Mouse (Mus musculus): ENCODE results near the gene Uqcrh. TPM values are rescaled to one million over a fixed set of nuclear protein-coding genes. Genes with fewer than 3 reads are reported as not detected.

The Uqcrh gene
- total and polyA plus RNA-seq, 2 experiments from 2014 or later: 247 to 429 TPM

DNA sequence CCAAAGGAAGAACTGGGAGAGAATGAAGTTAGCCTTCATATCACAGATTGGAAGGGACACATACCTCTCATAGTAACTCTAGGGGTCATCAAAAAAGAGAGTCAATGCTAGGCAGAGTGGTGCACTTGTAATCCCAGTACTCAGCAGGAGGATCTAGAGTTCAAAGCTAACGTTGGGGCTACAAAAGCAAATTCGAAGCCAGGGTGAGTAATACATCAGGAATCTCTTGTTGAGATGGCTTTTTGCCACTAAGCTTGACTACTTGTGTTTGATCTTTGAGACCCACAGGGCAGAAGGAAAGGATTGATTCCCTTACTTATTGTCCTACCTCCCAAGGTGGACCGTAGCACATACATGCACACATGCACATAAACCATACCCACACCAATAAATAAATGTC lies 25.7 kb downstream of the Uqcrh start:
- Histone ChIP-seq H3K27ac (ENCODE audit: low read depth, low read length) (no peak overlapping the region), H3K9me3 (ENCODE audit: low read length) (no peaks in the 10 kb centered on the region), H3K4me3 (ENCODE audit: low read depth, low read length) (no peak overlapping the region), H3K9ac (replicated peaks; ENCODE audit: low read length, poor library complexity, severe bottlenecking) (no peak overlapping the region), H3K4me2 (ENCODE audit: low read depth, low read length, poor library complexity, severe bottlenecking) (no peak overlapping the region), H3K36me3 (ENCODE audit: insufficient read depth, low read length) (no peaks in the 10 kb centered on the region), H3K27me3 (ENCODE audit: insufficient read depth, low read length) (no peaks in the 10 kb centered on the region), H3K4me1 (ENCODE audit: insufficient read depth, low read length) (no peaks in the 10 kb centered on the region)
- ATAC-seq (ENCODE audit: low FRiP score) (no peak), DNase-seq (ENCODE audit: low spot score) (no peak)
- WGBS: 89% methylated on average over 3 of the region's 3 CpGs
- no peak for TF ChIP-seq CTCF (IDR thresholded peaks at IDR 0.05)

DNA sequence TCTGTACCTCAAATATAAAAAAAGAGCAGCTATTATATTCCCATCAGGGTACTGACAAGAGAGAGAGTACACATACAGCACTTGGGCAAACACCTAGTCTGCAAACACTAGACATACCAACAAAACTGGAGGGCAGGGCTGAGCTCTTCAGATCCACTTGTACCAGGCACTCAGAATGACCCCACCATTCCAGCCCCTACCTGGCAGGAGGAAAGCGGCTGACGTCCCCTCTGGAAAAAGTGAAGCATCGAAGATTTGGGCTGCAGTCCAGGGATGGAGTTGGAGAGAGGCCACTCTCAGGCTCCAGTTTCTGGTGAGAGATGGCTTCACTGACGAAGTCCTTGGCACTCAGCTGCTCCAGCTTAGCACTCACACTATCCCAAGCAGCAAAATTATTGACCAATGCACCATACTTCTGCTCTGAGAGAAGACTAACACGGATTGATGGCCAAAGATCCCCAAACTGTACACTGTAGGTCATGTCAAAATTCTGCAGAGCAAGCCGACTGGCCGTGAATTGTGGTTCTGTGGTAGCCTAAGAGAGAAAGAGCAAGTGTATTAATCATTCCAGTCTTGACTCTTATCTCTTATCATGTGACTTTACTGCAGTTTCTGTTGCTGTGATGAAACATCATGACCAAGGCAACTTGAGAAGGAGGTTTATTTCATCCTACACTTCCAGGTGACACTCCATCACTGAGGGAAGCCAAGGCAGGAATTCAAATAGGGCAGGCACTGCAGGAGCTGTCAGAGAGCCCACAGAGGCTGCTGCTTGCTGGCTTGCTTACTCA lies 26.5 kb downstream of the Uqcrh start:
- H3K4me2 ChIP-seq (ENCODE audit: low read depth, low read length, poor library complexity, severe bottlenecking): no peak overlapping the region
- WGBS: 78% methylated on average over 7 of the region's 7 CpGs
- no peak for TF ChIP-seq CTCF (IDR thresholded peaks at IDR 0.05)
- H3K27me3 ChIP-seq (ENCODE audit: insufficient read depth, low read length): no peaks in the 10 kb centered on the region
- no peaks in the 10 kb centered on the region for H3K36me3 ChIP-seq (ENCODE audit: insufficient read depth, low read length)
- H3K4me1 ChIP-seq (ENCODE audit: insufficient read depth, low read length): no peaks in the 10 kb centered on the region
- ATAC-seq (ENCODE audit: low FRiP score) (no peak), DNase-seq (ENCODE audit: low spot score) (no peak)
- H3K4me3 ChIP-seq (ENCODE audit: low read depth, low read length): no peak overlapping the region
- no peak overlapping the region for H3K27ac ChIP-seq (ENCODE audit: low read depth, low read length)
- H3K9me3 ChIP-seq (ENCODE audit: low read length): no peaks in the 10 kb centered on the region
- no peak overlapping the region for H3K9ac ChIP-seq (replicated peaks; ENCODE audit: low read length, poor library complexity, severe bottlenecking)

DNA sequence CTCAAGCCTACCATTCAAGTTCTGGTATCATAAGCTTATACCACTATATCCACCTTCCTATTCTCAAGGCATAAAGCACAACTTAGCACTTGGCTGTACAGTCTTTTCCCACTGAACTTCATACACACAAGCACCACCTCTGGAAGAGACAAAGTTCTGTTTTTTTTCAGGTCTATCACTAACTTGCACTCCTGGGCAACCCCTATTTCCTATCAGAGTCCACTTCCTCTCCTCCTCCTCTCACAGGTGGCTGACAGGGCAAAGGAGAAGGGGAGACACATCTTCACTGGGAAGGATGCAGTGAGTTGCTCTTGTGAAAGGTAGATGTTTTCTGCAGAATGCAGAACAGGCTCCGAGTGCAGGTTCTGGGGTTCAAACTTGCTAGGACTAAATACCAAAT lies 27.2 kb downstream of the Uqcrh start:
- Histone ChIP-seq H3K4me2 (ENCODE audit: low read depth, low read length, poor library complexity, severe bottlenecking) (no peak overlapping the region), H3K9me3 (ENCODE audit: low read length) (no peaks in the 10 kb centered on the region), H3K9ac (replicated peaks; ENCODE audit: low read length, poor library complexity, severe bottlenecking) (no peak overlapping the region), H3K36me3 (ENCODE audit: insufficient read depth, low read length) (no peaks in the 10 kb centered on the region), H3K4me3 (ENCODE audit: low read depth, low read length) (no peak overlapping the region), H3K27ac (ENCODE audit: low read depth, low read length) (no peak overlapping the region), H3K4me1 (ENCODE audit: insufficient read depth, low read length) (no peaks in the 10 kb centered on the region), H3K27me3 (ENCODE audit: insufficient read depth, low read length) (no peaks in the 10 kb centered on the region)
- ATAC-seq (ENCODE audit: low FRiP score): no peak
- 92% methylated on average over 1 of the region's 1 CpGs for WGBS
- no peak for TF ChIP-seq CTCF (IDR thresholded peaks at IDR 0.05)
- DNase-seq (ENCODE audit: low spot score): no peak

DNA sequence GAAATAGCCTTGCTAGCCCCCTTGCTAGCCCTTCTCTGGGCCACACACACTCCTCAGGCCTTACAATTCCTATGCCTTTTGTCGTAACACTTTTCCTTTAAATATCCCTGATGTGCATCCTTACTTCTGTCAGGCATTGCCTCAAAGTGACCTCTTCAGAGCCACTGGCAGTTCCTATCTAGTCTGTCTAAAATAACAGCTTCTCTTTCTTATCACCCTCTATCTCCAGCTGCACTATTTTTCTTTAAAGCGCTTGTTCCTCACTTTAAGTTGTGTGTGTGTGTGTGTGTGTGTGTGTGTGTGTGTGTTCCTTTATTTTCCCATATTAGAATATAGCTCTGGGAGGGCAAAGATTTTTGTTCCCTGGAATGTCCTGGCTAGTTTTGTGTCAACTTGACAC lies 28.3 kb downstream of the Uqcrh start:
- H3K27me3 ChIP-seq (ENCODE audit: insufficient read depth, low read length): no peaks in the 10 kb centered on the region
- H3K36me3 ChIP-seq (ENCODE audit: insufficient read depth, low read length): no peaks in the 10 kb centered on the region
- no peak overlapping the region for H3K9ac ChIP-seq (replicated peaks; ENCODE audit: low read length, poor library complexity, severe bottlenecking)
- H3K4me1 ChIP-seq (ENCODE audit: insufficient read depth, low read length): no peaks in the 10 kb centered on the region
- H3K4me2 ChIP-seq (ENCODE audit: low read depth, low read length, poor library complexity, severe bottlenecking): no peak overlapping the region
- WGBS: 90% methylated on average over 2 of the region's 2 CpGs
- H3K9me3 ChIP-seq (ENCODE audit: low read length): no peaks in the 10 kb centered on the region
- H3K27ac ChIP-seq (ENCODE audit: low read depth, low read length): no peak overlapping the region
- no peak for TF ChIP-seq CTCF (IDR thresholded peaks at IDR 0.05)
- no peak overlapping the region for H3K4me3 ChIP-seq (ENCODE audit: low read depth, low read length)
- DNase-seq (ENCODE audit: low spot score) (no peak), ATAC-seq (ENCODE audit: low FRiP score) (no peak)

DNA sequence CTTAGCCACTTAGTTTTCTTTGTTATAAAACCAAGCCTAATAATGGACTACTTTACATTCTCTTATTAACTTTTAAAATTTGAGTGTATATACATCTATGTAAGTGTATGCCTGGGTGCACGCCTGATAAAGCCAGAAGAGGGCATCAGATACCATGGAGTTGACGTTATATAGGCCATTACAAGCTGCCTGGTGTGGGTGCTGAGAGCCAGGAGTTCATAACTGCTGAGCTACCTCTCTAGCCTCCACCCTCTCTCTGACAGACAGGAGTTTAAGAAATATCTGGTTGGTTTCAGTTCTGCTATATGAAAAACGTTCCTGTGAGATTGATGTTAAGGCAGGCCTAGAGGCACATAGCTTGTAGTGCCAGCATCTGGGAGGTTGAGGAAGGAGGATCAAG lies 32.7 kb downstream of the Uqcrh start:
- 80% methylated on average over 3 of the region's 3 CpGs for WGBS

DNA sequence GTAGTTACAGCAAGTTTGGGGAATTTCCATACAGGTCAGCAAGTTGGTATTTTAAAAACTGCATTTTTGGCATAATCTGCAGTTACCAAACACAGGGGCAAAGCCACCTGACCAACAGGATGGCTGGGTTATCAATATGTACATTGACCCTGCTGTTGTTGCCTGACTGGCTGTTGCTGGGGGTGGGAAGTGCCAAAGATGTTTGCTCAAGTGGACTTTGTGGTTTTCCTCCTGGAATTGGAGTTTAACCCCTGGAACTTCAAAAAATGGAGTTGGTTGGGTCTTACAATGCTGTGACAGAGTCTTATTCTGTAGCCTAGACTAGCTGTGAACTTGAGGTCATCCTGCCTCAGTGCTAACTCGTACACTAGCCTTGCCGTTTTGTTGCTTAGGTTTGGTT lies 34.4 kb downstream of the Uqcrh start:
- Histone ChIP-seq H3K9me3 (ENCODE audit: low read length) (no peaks in the 10 kb centered on the region), H3K36me3 (ENCODE audit: insufficient read depth, low read length) (no peaks in the 10 kb centered on the region), H3K27me3 (ENCODE audit: insufficient read depth, low read length) (no peaks in the 10 kb centered on the region), H3K4me3 (ENCODE audit: low read depth, low read length) (no peak overlapping the region), H3K9ac (replicated peaks; ENCODE audit: low read length, poor library complexity, severe bottlenecking) (no peak overlapping the region), H3K4me2 (ENCODE audit: low read depth, low read length, poor library complexity, severe bottlenecking) (no peak overlapping the region), H3K27ac (ENCODE audit: low read depth, low read length) (no peak overlapping the region), H3K4me1 (ENCODE audit: insufficient read depth, low read length) (no peaks in the 10 kb centered on the region)
- DNase-seq (ENCODE audit: low spot score) (no peak), ATAC-seq (ENCODE audit: low FRiP score) (no peak)
- WGBS: 97% methylated on average over 2 of the region's 2 CpGs
- TF ChIP-seq CTCF (IDR thresholded peaks at IDR 0.05): no peak

More for the DNA sequence above, 32.7 kb downstream of the Uqcrh start:
- H3K4me1 ChIP-seq (ENCODE audit: insufficient read depth, low read length): no peaks in the 10 kb centered on the region
- no peak for TF ChIP-seq CTCF (IDR thresholded peaks at IDR 0.05)
- H3K4me2 ChIP-seq (ENCODE audit: low read depth, low read length, poor library complexity, severe bottlenecking): no peak overlapping the region
- H3K27me3 ChIP-seq (ENCODE audit: insufficient read depth, low read length): no peaks in the 10 kb centered on the region
- H3K9ac ChIP-seq (replicated peaks; ENCODE audit: low read length, poor library complexity, severe bottlenecking): no peak overlapping the region
- H3K27ac ChIP-seq (ENCODE audit: low read depth, low read length): no peak overlapping the region
- ATAC-seq (ENCODE audit: low FRiP score) (no peak), DNase-seq (ENCODE audit: low spot score) (no peak)
- H3K36me3 ChIP-seq (ENCODE audit: insufficient read depth, low read length): no peaks in the 10 kb centered on the region
- H3K9me3 ChIP-seq (ENCODE audit: low read length): no peaks in the 10 kb centered on the region
- H3K4me3 ChIP-seq (ENCODE audit: low read depth, low read length): no peak overlapping the region
